Mouse (Mus musculus) liver, adult 2 months (tissue): ENCODE measurements around the gene Cdk8.

Source experiments
- CTCF ChIP-seq: fragments of 200-500 bp; IDR thresholded peaks from 2 replicates; pipeline ENCODE4 v1.5.1; 2011; ENCODE audit warnings: low read depth, low read length, control low read depth
- POLR2A ChIP-seq: fragments of 200-500 bp; IDR thresholded peaks from 2 replicates; pipeline ENCODE4 v1.6.1; 2011; ENCODE audit warnings: low read length, control low read depth; ENCODE audit not compliant: insufficient read depth; ENCODE audit errors: extremely low read depth

- no peak for TF ChIP-seq CTCF
- TF ChIP-seq POLR2A, result no peak
These were observed 50.3 kb downstream of the Cdk8 start for GRCm38 (mm10) chr5:146281241-146281818.
